Mouse (Mus musculus) liver, embryonic 11.5 days (tissue): ENCODE measurements around the gene Sun2. TPM values are rescaled to one million over a fixed set of nuclear protein-coding genes. Genes with fewer than 3 reads are reported as not detected.

Source experiments
- ATAC-seq: fragments of 200-750 bp; cut with Nextera tagmentation; replicated peaks from 2 replicates; pipeline ENCODE4 v1.8.0; 2017; ENCODE audit warnings: moderate number of reproducible peaks, mild to moderate bottlenecking, moderate TSS enrichment, moderate library complexity; ENCODE audit not compliant: low FRiP score
- DNase-seq: peaks from one replicate; pipeline ENCODE4 v3.0.0-alpha.2; 2017; ENCODE audit warnings: low spot score
- H3K27ac ChIP-seq: fragments of 300-500 bp; sonication (generic); 2 replicates; pipeline ENCODE4 v1.5.1; 2014; ENCODE audit warnings: mild to moderate bottlenecking, low read depth, low read length, control low read depth
- H3K27me3 ChIP-seq: fragments of 300-500 bp; sonication (generic); replicated peaks from 2 replicates; pipeline ENCODE4 v1.6.1; 2014; ENCODE audit warnings: low read length, mixed read lengths; ENCODE audit not compliant: control insufficient read depth, insufficient read depth
- H3K36me3 ChIP-seq: fragments of 300-500 bp; sonication (generic); 2 replicates; pipeline ENCODE4 v1.6.1; 2014; ENCODE audit warnings: mild to moderate bottlenecking, low read length, moderate library complexity, mixed read lengths; ENCODE audit not compliant: control insufficient read depth, insufficient read depth
- H3K4me1 ChIP-seq: fragments of 300-500 bp; sonication (generic); replicated peaks from 2 replicates; pipeline ENCODE4 v1.6.1; 2014; ENCODE audit warnings: low read length, mixed read lengths; ENCODE audit not compliant: control insufficient read depth, insufficient read depth
- H3K4me2 ChIP-seq: fragments of 300-500 bp; sonication (generic); 2 replicates; pipeline ENCODE4 v1.6.1; 2014; ENCODE audit warnings: mild to moderate bottlenecking, control low read depth, moderate library complexity
- H3K4me3 ChIP-seq: fragments of 300-500 bp; sonication (generic); 2 replicates; pipeline ENCODE4 v1.5.1; 2014; ENCODE audit warnings: low read depth, low read length, control low read depth
- H3K9ac ChIP-seq: fragments of 300-500 bp; sonication (generic); 2 replicates; pipeline ENCODE4 v1.6.1; 2014; ENCODE audit warnings: low read depth, low read length, control low read depth
- H3K9me3 ChIP-seq: fragments of 300-500 bp; sonication (generic); 2 replicates; pipeline ENCODE4 v1.6.1; 2016; ENCODE audit warnings: low read length, inconsistent platforms, mixed read lengths; ENCODE audit not compliant: control insufficient read depth
- WGBS: fragments of 180-500 bp; shearing (Covaris S2); extraction: QIAGEN DNeasy Blood & Tissue Kit; methylation state at CpG from one replicate; pipeline ENCODE4 v1.1.7; 2014; 5-methylcytosine and 5-hydroxymethylcytosine counted together
- polyA plus RNA-seq: library from polyadenylated mRNA; unstranded; fragments of >200 nt; fragmentation: Nextera tagmentation; extraction: Ambion mirVana; gene quantifications from 2 replicates; pipeline ENCODE4 v1.2.1, GENCODE M21; 2014

The Sun2 gene
- polyA plus RNA-seq, 1 experiment from 2014 or later, result 2.2 TPM

GRCm38 (mm10) chr15:79690426-79691022 is 51.8 kb downstream of the Sun2 start, which contains the start of gene Gtpbp1:
Gene Gtpbp1 (plus strand): TSS chr15:79690845.
- under 1% methylated on average over 45 of the region's 45 CpGs for WGBS
- H3K9ac ChIP-seq, result peak within 1 kb of the TSS; percentile 99
- DNase-seq, result peak; percentile 91

GRCm38 (mm10) chr15:79689662-79690425 is 52.5 kb downstream of the Sun2 start:
- peak overlapping the region; percentile 91 for H3K4me2 ChIP-seq
- H3K4me3 ChIP-seq, result peak overlapping the region; percentile 97
- H3K27me3 ChIP-seq, result no peaks in the 10 kb centered on the region
- 15% methylated on average over 24 of the region's 24 CpGs for WGBS
- peaks cover 57% of the 10 kb centered on the region for H3K4me1 ChIP-seq
- peak overlapping the region; percentile 8; the same call in 1 of the 2 replicates for H3K27ac ChIP-seq
- peak overlapping the region; percentile 7 for H3K9ac ChIP-seq
- 0 out of 2 replicates have a peak, but pooled peaks cover under 1% of the 10 kb centered on the region for H3K36me3 ChIP-seq
- ATAC-seq (no peak), DNase-seq (no peak)
- H3K9me3 ChIP-seq, result no peaks in the 10 kb centered on the region

More at GRCm38 (mm10) chr15:79690426-79691022, 51.8 kb downstream of the Sun2 start, which contains the start of gene Gtpbp1:
- peak within 1 kb of the TSS; percentile 97 for H3K4me3 ChIP-seq
- peak within 1 kb of the TSS; percentile 89 for H3K27ac ChIP-seq
- peak within 1 kb of the TSS; percentile 91 for H3K4me2 ChIP-seq
- H3K9me3 ChIP-seq, result no peaks in the 10 kb centered on the region
- H3K36me3 ChIP-seq, result 0 out of 2 replicates have a peak, but pooled peaks cover 2% of the 10 kb centered on the region
- ATAC-seq, result peak; percentile 89
- H3K27me3 ChIP-seq, result no peaks in the 10 kb centered on the region
- H3K4me1 ChIP-seq, result peaks cover 58% of the 10 kb centered on the region

- Histone ChIP-seq H3K27me3 (no peaks in the 10 kb centered on the region), H3K4me1 (peaks cover 63% of the 10 kb centered on the region), H3K27ac (peak overlapping the region; percentile 96), H3K36me3 (no peaks in the 10 kb centered on the region), H3K9me3 (no peaks in the 10 kb centered on the region), H3K4me3 (peak overlapping the region; percentile 95), H3K9ac (peak overlapping the region; percentile 97), H3K4me2 (peak overlapping the region; percentile 97)
- no peak for DNase-seq
- 6% methylated on average over 8 of the region's 8 CpGs for WGBS
- no peak for ATAC-seq
Observed at GRCm38 (mm10) chr15:79688268-79688956, 53.9 kb downstream of the Sun2 start.

- ATAC-seq, result peak; percentile 70
- peak within 1 kb of the TSS; percentile 96 for H3K27ac ChIP-seq
- DNase-seq, result peak; percentile 99
- peaks cover 63% of the 10 kb centered on the region for H3K4me1 ChIP-seq
- H3K9ac ChIP-seq, result peak within 1 kb of the TSS; percentile 97
- under 1% methylated on average over 65 of the region's 72 CpGs for whole genome bisulfite sequencing
- H3K9me3 ChIP-seq, result no peaks in the 10 kb centered on the region
- H3K27me3 ChIP-seq, result no peaks in the 10 kb centered on the region
- H3K4me3 ChIP-seq, result peak within 1 kb of the TSS; percentile 95
- peak within 1 kb of the TSS; percentile 97 for H3K4me2 ChIP-seq
- no peaks in the 10 kb centered on the region for H3K36me3 ChIP-seq
Observed at GRCm38 (mm10) chr15:79687646-79688267, 54.6 kb downstream of the Sun2 start, which contains the start of gene Josd1. Gene Josd1 (minus strand): TSS chr15:79687919.

GRCm38 (mm10) chr15:79687175-79687574 is 55.2 kb downstream of the Sun2 start:
- Histone ChIP-seq H3K9me3 (no peaks in the 10 kb centered on the region), H3K4me3 (peak overlapping the region; percentile 95), H3K36me3 (no peaks in the 10 kb centered on the region), H3K4me2 (peak overlapping the region; percentile 97), H3K9ac (peak overlapping the region; percentile 97), H3K27ac (peak overlapping the region; percentile 96), H3K27me3 (no peaks in the 10 kb centered on the region), H3K4me1 (peaks cover 63% of the 10 kb centered on the region)
- no peak for ATAC-seq
- under 1% methylated on average over 29 of the region's 33 CpGs for WGBS
- DNase-seq, result no peak

- Histone ChIP-seq H3K4me3 (peak overlapping the region; percentile 95), H3K36me3 (no peaks in the 10 kb centered on the region), H3K4me1 (peaks cover 59% of the 10 kb centered on the region), H3K9me3 (no peaks in the 10 kb centered on the region), H3K27me3 (no peaks in the 10 kb centered on the region), H3K4me2 (peak overlapping the region; percentile 97), H3K9ac (peak overlapping the region; percentile 97), H3K27ac (peak overlapping the region; percentile 96)
- peak; percentile 41 for DNase-seq
- ATAC-seq, result peak; percentile 11; the same call in 1 of the 2 replicates
- 7% methylated on average over 15 of the region's 15 CpGs for WGBS
Observed at GRCm38 (mm10) chr15:79686046-79686869, 56.1 kb downstream of the Sun2 start.

- H3K27me3 ChIP-seq, result no peaks in the 10 kb centered on the region
- H3K4me3 ChIP-seq, result peak overlapping the region; percentile 95
- no peaks in the 10 kb centered on the region for H3K36me3 ChIP-seq
- no peaks in the 10 kb centered on the region for H3K9me3 ChIP-seq
- H3K4me1 ChIP-seq, result peaks cover 62% of the 10 kb centered on the region
- H3K27ac ChIP-seq, result peak overlapping the region; percentile 96
- DNase-seq (no peak), ATAC-seq (no peak)
- H3K4me2 ChIP-seq, result peak overlapping the region; percentile 97
- H3K9ac ChIP-seq, result peak overlapping the region; percentile 97
- 34% methylated on average over 6 of the region's 6 CpGs for WGBS
Observed at GRCm38 (mm10) chr15:79685141-79685641, 57.1 kb downstream of the Sun2 start.
